Mouse (Mus musculus) lung, embryonic 14.5 days (tissue): Measurements from ENCODE around the gene Adipor1. TPM values are rescaled to one million over a fixed set of nuclear protein-coding genes. Genes with fewer than 3 reads are reported as not detected.
A peak's percentile ranks its signal among the peaks of the same experiment; 100 is the strongest.
"Not testable (repeated sequence)": the region's sequence is repeated elsewhere in the genome, so short reads cannot be mapped to it uniquely, and the experiment has no call there.

Experiments
- ATAC-seq: fragments of 200-750 bp; cut with Nextera tagmentation; 2 replicates; pipeline ENCODE4 v1.8.0; 2017; ENCODE audit warnings: mild to moderate bottlenecking, moderate TSS enrichment, moderate library complexity; ENCODE audit not compliant: insufficient read depth
- DNase-seq: peaks from one replicate; pipeline ENCODE4 v3.0.0-alpha.2; 2015
- H3K27ac ChIP-seq: fragments of 300-500 bp; sonication (generic); 2 replicates; pipeline ENCODE4 v1.5.1; 2014; ENCODE audit warnings: low read depth, mild to moderate bottlenecking, moderate library complexity
- H3K27me3 ChIP-seq: fragments of 300-500 bp; sonication (generic); 2 replicates; pipeline ENCODE4 v1.6.1; 2014; ENCODE audit warnings: low read length, control low read depth; ENCODE audit not compliant: insufficient read depth
- H3K36me3 ChIP-seq: fragments of 300-500 bp; sonication (generic); 2 replicates; pipeline ENCODE4 v1.6.1; 2014; ENCODE audit warnings: control low read depth; ENCODE audit not compliant: insufficient read depth
- H3K4me1 ChIP-seq: fragments of 300-500 bp; sonication (generic); 2 replicates; pipeline ENCODE4 v1.6.1; 2014; ENCODE audit warnings: antibody characterized with exemption, control low read depth; ENCODE audit not compliant: insufficient read depth
- H3K4me2 ChIP-seq: fragments of 300-500 bp; sonication (generic); 2 replicates; pipeline ENCODE4 v1.6.1; 2014; ENCODE audit warnings: mild to moderate bottlenecking
- H3K4me3 ChIP-seq: fragments of 300-500 bp; sonication (generic); 2 replicates; pipeline ENCODE4 v1.5.1; 2014; ENCODE audit warnings: low read depth, low read length
- H3K9ac ChIP-seq: fragments of 300-500 bp; sonication (generic); 2 replicates; pipeline ENCODE4 v1.6.1; 2014
- H3K9me3 ChIP-seq: fragments of 300-500 bp; sonication (generic); 2 replicates; pipeline ENCODE4 v1.6.1; 2016; ENCODE audit warnings: low read depth, low read length, control low read depth
- CTCF ChIP-seq: IDR thresholded peaks from 2 replicates; pipeline ENCODE4 v1.5.1; 2016; ENCODE audit warnings: antibody characterized with exemption, low read depth
- WGBS: fragments of 180-500 bp; shearing (Covaris S2); extraction: QIAGEN DNeasy Blood & Tissue Kit; methylation state at CpG from one replicate; pipeline ENCODE4 v1.1.7; 2014; 5-methylcytosine and 5-hydroxymethylcytosine counted together
- polyA plus RNA-seq: library from polyadenylated mRNA; unstranded; fragments of >200 nt; fragmentation: Nextera tagmentation; extraction: Ambion mirVana; gene quantifications from 2 replicates; pipeline ENCODE4 v1.2.1, GENCODE M21; 2014

The Adipor1 gene
- polyA plus RNA-seq, 1 experiment from 2014 or later, result 86.8 TPM

DNA sequence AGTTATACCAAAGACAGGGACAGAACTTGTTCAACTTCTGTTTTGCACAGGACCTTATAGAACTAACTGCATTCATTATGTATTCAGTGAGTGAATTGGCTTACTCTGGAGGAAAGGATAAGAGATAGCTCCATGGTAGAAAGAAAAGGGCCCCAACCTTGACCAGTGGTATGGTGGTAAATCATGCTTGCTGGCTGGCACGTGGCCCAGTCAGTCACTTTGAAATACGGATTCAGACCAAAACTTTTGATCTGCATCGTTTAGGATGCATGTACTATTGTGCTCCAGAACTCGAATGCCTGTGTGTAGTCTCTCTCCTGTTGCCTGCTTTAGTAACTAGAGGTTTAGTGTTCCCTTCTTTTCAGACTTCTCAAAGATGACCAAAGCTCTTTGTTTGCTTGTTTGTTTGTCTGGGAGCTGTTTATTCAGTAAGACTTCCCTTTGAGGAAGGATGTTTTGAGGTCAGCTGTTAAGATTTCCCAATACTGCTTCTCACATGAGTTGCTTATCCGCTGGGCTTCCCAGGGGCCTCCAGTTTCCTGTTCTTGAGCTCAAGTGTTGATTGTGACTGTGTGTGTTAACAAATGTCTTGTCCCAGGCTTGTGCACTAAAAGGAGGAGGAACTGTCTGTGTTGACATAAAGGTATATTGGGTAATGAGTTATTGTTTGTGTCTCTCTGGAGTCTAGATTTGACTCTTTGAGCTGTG is 4.7 kb downstream of the Adipor1 start:
- ATAC-seq (no peak), DNase-seq (peak; percentile 61)
- 0 out of 2 replicates have a peak overlapping the region, but pooled peaks have one; percentile 7 for H3K4me2 ChIP-seq
- peak overlapping the region; percentile 7; the same call in 1 of the 2 replicates for H3K27ac ChIP-seq
- no peak overlapping the region for H3K4me3 ChIP-seq
- no peaks in the 10 kb centered on the region for H3K27me3 ChIP-seq
- no peak for TF ChIP-seq CTCF
- no peak overlapping the region for H3K9ac ChIP-seq
- peaks cover 12% of the 10 kb centered on the region; the same call in 1 of the 2 replicates for H3K4me1 ChIP-seq
- WGBS, result 33% methylated on average over 5 of the region's 5 CpGs
- H3K36me3 ChIP-seq, result peaks cover 22% of the 10 kb centered on the region
- H3K9me3 ChIP-seq, result no peaks in the 10 kb centered on the region

DNA sequence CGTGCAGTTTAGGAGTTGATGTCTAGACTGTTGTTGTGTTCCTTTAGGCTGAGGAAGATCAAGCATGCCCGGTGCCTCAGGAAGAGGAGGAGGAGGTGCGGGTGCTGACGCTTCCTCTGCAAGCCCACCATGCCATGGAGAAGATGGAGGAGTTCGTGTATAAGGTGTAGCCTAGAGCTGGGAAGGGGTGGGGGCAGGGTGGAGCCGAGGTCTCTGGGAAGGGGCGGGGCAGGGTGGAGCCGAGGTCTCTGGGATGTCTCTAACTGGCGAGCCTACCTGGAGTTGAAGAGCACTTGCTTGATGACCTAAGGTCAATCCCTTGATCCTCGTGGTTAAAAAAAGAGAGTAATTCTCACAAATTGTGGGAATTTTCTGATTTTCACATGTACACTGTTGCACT is 8.7 kb downstream of the Adipor1 start:
- Histone ChIP-seq H3K9me3 (no peaks in the 10 kb centered on the region), H3K27me3 (no peaks in the 10 kb centered on the region), H3K36me3 (peaks cover 61% of the 10 kb centered on the region), H3K4me3 (no peak overlapping the region), H3K4me1 (peaks cover 9% of the 10 kb centered on the region; the same call in 1 of the 2 replicates), H3K27ac (no peak overlapping the region), H3K4me2 (no peak overlapping the region), H3K9ac (no peak overlapping the region)
- DNase-seq, result no peak
- ATAC-seq, result no peak
- WGBS, result 63% methylated on average over 10 of the region's 10 CpGs
- TF ChIP-seq CTCF, result no peak

DNA sequence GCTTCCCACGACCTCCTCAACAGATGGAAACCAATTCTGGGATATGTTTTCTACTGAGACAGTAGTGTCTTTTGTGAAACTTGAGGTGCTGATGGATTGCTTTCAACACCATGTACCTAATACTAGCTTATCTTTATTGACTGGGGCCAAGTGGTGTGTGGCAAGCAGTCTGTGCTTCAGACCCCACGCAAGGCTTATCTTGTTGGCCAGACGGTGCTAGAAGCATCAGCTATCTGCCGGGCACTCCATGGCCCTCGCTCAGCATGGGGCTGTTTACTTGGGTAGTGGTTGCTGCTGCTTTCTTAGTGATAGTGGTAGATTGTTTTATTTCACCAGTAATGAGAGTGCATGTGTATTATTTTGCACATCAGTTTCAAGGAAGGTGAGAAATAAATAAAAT is 11.1 kb downstream of the Adipor1 start:
- ATAC-seq (no peak), DNase-seq (no peak)
- WGBS, result 54% methylated on average over 5 of the region's 5 CpGs
- Histone ChIP-seq H3K4me1 (no peaks in the 10 kb centered on the region), H3K27ac (no peak overlapping the region), H3K36me3 (peaks cover 84% of the 10 kb centered on the region), H3K27me3 (no peaks in the 10 kb centered on the region), H3K4me3 (no peak overlapping the region), H3K4me2 (no peak overlapping the region), H3K9ac (no peak overlapping the region), H3K9me3 (no peaks in the 10 kb centered on the region)
- no peak for TF ChIP-seq CTCF

DNA sequence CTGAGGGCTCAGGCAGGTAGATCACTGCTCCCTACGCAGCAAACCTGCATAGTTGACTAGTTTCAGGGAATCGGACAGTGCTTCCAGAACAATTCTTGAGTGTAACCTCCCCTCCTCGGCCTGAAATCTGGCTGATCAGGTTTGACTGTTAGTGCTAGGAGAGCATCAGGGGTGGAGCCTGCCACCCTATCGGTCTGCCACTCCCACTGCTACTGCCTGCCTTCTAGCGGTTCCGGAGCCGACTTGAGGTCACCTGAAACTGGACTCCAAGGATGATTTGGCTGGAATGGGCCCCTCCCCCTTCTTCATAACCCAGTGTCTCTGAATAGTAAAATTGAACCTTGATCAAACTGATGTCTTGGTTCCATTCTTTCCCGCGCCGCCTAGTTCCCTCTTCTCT is 17.8 kb downstream of the Adipor1 start:
- no peaks in the 10 kb centered on the region for H3K4me1 ChIP-seq
- peaks cover 58% of the 10 kb centered on the region for H3K36me3 ChIP-seq
- H3K27ac ChIP-seq, result no peak overlapping the region
- no peak for ATAC-seq
- H3K4me3 ChIP-seq, result no peak overlapping the region
- no peaks in the 10 kb centered on the region for H3K27me3 ChIP-seq
- H3K4me2 ChIP-seq, result no peak overlapping the region
- no peak overlapping the region for H3K9ac ChIP-seq
- WGBS, result 76% methylated on average over 10 of the region's 10 CpGs
- no peak for DNase-seq
- H3K9me3 ChIP-seq, result no peaks in the 10 kb centered on the region
- no peak for TF ChIP-seq CTCF

DNA sequence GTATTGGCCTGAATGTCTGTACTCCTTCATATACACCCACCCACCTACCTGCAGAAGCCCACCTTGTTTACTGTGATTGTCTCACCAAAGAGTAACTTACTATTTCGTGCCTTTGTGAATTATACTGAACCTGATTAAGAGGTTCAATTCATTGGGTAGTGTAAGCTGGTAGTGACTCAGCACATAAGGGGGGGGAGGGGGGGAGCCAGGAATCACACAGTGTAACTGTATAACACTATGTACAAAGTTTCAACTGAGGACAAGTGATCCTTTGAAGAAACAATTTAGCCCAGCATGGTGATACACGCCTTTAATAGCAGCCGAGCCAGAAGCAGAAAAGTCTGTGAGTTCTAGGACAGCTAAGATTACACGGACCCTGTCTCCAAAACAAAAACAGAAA is 18.3 kb downstream of the Adipor1 start:
- 86% methylated on average over 4 of the region's 4 CpGs for WGBS
- H3K36me3 ChIP-seq, result peaks cover 53% of the 10 kb centered on the region
- H3K4me1 ChIP-seq, result no peaks in the 10 kb centered on the region
- no peak overlapping the region for H3K9ac ChIP-seq
- no peak for ATAC-seq
- H3K4me2 ChIP-seq, result no peak overlapping the region
- H3K9me3 ChIP-seq, result no peaks in the 10 kb centered on the region
- DNase-seq, result no peak
- no peak for TF ChIP-seq CTCF
- no peak overlapping the region for H3K4me3 ChIP-seq
- H3K27ac ChIP-seq, result no peak overlapping the region
- H3K27me3 ChIP-seq, result no peaks in the 10 kb centered on the region

DNA sequence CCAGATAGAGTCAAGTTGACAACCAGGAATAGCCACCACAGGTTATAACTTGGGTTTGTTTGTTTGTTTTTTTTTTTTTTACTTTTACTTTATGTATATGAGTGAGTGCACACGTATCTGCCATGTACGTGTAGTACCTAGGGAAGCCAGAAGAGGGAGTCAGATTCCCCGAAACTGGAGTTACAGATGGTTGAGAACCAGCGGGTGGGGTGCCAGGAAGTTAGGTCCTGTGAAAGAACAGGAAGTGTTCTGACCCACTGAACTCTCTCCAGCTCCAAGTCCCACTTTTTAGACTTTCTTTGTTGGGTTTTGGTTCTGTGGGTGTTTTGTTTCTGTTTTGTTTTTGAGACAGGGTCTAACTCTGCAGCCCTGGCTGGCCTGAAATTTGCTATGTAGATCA is 20.2 kb downstream of the Adipor1 start:
- Histone ChIP-seq H3K9ac (no peak overlapping the region), H3K27ac (no peak overlapping the region), H3K9me3 (no peaks in the 10 kb centered on the region), H3K4me2 (no peak overlapping the region), H3K4me3 (no peak overlapping the region), H3K27me3 (no peaks in the 10 kb centered on the region), H3K4me1 (no peaks in the 10 kb centered on the region), H3K36me3 (peaks cover 34% of the 10 kb centered on the region)
- DNase-seq (peak; percentile 68), ATAC-seq (no peak)
- TF ChIP-seq CTCF, result peak; percentile 43
- WGBS, result 32% methylated on average over 4 of the region's 4 CpGs

DNA sequence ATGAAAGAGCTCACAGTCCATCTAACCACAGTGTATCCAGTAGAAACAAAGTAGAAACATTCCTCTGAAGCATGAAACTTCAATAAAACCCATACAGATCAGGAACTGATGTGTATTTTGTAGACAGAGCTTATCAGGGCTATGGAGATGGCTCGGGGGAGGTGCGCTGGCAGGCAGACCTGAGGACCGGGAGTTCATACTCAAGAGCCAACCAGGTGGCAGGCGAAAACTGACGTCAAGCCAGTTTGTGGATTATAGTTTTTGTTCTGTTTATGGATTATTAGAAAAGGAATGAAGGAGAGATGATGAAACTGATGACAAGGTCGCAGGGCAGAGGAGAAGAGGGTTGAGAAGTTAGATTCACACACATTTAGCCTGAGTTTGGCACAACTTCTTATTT is 25.3 kb downstream of the Adipor1 start:
- H3K4me3 ChIP-seq, result no peak overlapping the region
- TF ChIP-seq CTCF, result no peak
- H3K27me3 ChIP-seq, result no peaks in the 10 kb centered on the region
- WGBS, result 81% methylated on average over 6 of the region's 6 CpGs
- DNase-seq (no peak), ATAC-seq (no peak)
- no peak overlapping the region for H3K27ac ChIP-seq
- no peaks in the 10 kb centered on the region for H3K4me1 ChIP-seq
- H3K9ac ChIP-seq, result no peak overlapping the region
- H3K36me3 ChIP-seq, result no peaks in the 10 kb centered on the region
- H3K4me2 ChIP-seq, result no peak overlapping the region
- H3K9me3 ChIP-seq, result no peaks in the 10 kb centered on the region

DNA sequence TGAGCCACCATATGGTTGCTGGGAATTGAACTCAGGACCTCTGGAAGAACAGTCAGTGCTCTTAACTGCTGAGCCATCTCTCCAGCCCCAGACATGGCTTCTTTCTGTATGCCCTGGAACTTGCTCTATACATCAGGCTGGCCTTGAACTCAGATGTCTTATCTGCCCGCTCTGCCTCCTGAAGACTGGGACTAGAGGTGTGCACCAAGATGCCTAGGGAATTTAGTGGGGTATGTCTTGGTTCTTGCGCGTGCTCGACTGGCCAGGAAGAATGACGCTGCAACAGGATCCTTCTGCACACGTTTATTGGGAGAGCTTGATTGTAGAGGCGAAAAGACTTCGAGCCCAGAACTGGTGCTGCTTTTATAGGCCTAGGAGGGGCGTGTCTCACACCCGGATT is 26.6 kb downstream of the Adipor1 start:
- H3K4me1 ChIP-seq, H3K9ac ChIP-seq, H3K27me3 ChIP-seq, ATAC-seq, DNase-seq, H3K4me3 ChIP-seq, H3K27ac ChIP-seq, H3K36me3 ChIP-seq, H3K4me2 ChIP-seq, H3K9me3 ChIP-seq: not testable (repeated sequence)
- WGBS, result 94% methylated on average over 6 of the region's 10 CpGs
